Mouse (Mus musculus) liver, embryonic 13.5 days (tissue): ENCODE data around the gene Ptpn14. TPM values are rescaled to one million over a fixed set of nuclear protein-coding genes. Genes with fewer than 3 reads are reported as not detected.
A peak's percentile ranks its signal among the peaks of the same experiment; 100 is the strongest.

Experiments used
- ATAC-seq: fragments of 200-750 bp; cut with Nextera tagmentation; 2 replicates; pipeline ENCODE4 v1.8.0; 2017; ENCODE audit warnings: low read depth, mild to moderate bottlenecking, moderate number of reproducible peaks, moderate library complexity
- DNase-seq: peaks from one replicate; pipeline ENCODE4 v3.0.0; 2022
- H3K27ac ChIP-seq: fragments of 300-500 bp; sonication (generic); 2 replicates; pipeline ENCODE4 v1.5.1; 2015; ENCODE audit warnings: moderate library complexity, mild to moderate bottlenecking, inconsistent platforms
- H3K27me3 ChIP-seq: fragments of 300-500 bp; sonication (generic); 2 replicates; pipeline ENCODE4 v1.6.1; 2015; ENCODE audit warnings: mild to moderate bottlenecking, inconsistent platforms
- H3K36me3 ChIP-seq: fragments of 300-500 bp; sonication (generic); 2 replicates; pipeline ENCODE4 v1.6.1; 2015; ENCODE audit warnings: mild to moderate bottlenecking, inconsistent platforms
- H3K4me1 ChIP-seq: fragments of 300-500 bp; sonication (generic); replicated peaks from 2 replicates; pipeline ENCODE4 v1.6.1; 2015; ENCODE audit warnings: inconsistent platforms
- H3K4me2 ChIP-seq: fragments of 300-500 bp; sonication (generic); 2 replicates; pipeline ENCODE4 v1.6.1; 2015; ENCODE audit warnings: inconsistent platforms, mild to moderate bottlenecking, moderate library complexity
- H3K4me3 ChIP-seq: fragments of 300-500 bp; sonication (generic); replicated peaks from 2 replicates; pipeline ENCODE4 v1.5.1; 2015; ENCODE audit warnings: mild to moderate bottlenecking, inconsistent platforms
- H3K9ac ChIP-seq: fragments of 300-500 bp; sonication (generic); 2 replicates; pipeline ENCODE4 v1.6.1; 2015; ENCODE audit warnings: mild to moderate bottlenecking, inconsistent platforms
- H3K9me3 ChIP-seq: fragments of 300-500 bp; sonication (generic); replicated peaks from 2 replicates; pipeline ENCODE4 v1.6.1; 2016; ENCODE audit warnings: inconsistent platforms
- WGBS: fragments of 180-500 bp; shearing (Covaris S2); methylation state at CpG from one replicate; pipeline ENCODE4 v1.1.7; 2015; ENCODE audit not compliant: insufficient replicate concordance; 5-methylcytosine and 5-hydroxymethylcytosine counted together
- polyA plus RNA-seq: library from polyadenylated mRNA; unstranded; fragments of >200 nt; fragmentation: Nextera tagmentation; extraction: Ambion mirVana; gene quantifications from 2 replicates; pipeline ENCODE4 v1.2.1, GENCODE M21; 2015

The Ptpn14 gene
- polyA plus RNA-seq, 1 experiment from 2014 or later, result 0.44 TPM

- DNase-seq, result no peak
- H3K9ac ChIP-seq, result no peak overlapping the region; the same call in 1 of the 2 replicates
- H3K27ac ChIP-seq, result peak overlapping the region; percentile 53
- H3K4me3 ChIP-seq, result no peak overlapping the region
- H3K36me3 ChIP-seq, result no peaks in the 10 kb centered on the region
- peaks cover 20% of the 10 kb centered on the region for H3K4me1 ChIP-seq
- no peaks in the 10 kb centered on the region for H3K9me3 ChIP-seq
- no peaks in the 10 kb centered on the region for H3K27me3 ChIP-seq
- no peak for ATAC-seq
- H3K4me2 ChIP-seq, result no peak overlapping the region
- 77% methylated on average over 13 of the region's 13 CpGs for WGBS
Observed at GRCm38 (mm10) chr1:189854646-189855045, 126.6 kb downstream of the Ptpn14 start.

- 0 out of 2 replicates have a peak overlapping the region, but pooled peaks have one; percentile 21 for H3K4me2 ChIP-seq
- no peaks in the 10 kb centered on the region for H3K36me3 ChIP-seq
- H3K9me3 ChIP-seq, result no peaks in the 10 kb centered on the region
- WGBS, result 28% methylated on average over 5 of the region's 5 CpGs
- peak; percentile 71 for ATAC-seq
- DNase-seq, result no peak
- peak overlapping the region; percentile 79 for H3K27ac ChIP-seq
- H3K4me1 ChIP-seq, result peaks cover 25% of the 10 kb centered on the region
- H3K9ac ChIP-seq, result no peak overlapping the region
- no peak overlapping the region for H3K4me3 ChIP-seq
- H3K27me3 ChIP-seq, result no peaks in the 10 kb centered on the region
Observed at GRCm38 (mm10) chr1:189855739-189856138, 127.7 kb downstream of the Ptpn14 start.

- H3K4me1 ChIP-seq, result peaks cover 32% of the 10 kb centered on the region
- 83% methylated on average over 6 of the region's 6 CpGs for WGBS
- no peak overlapping the region for H3K4me2 ChIP-seq
- no peaks in the 10 kb centered on the region for H3K9me3 ChIP-seq
- no peaks in the 10 kb centered on the region for H3K27me3 ChIP-seq
- no peak overlapping the region for H3K27ac ChIP-seq
- no peak overlapping the region for H3K4me3 ChIP-seq
- no peaks in the 10 kb centered on the region for H3K36me3 ChIP-seq
- no peak for ATAC-seq
- no peak overlapping the region for H3K9ac ChIP-seq
- DNase-seq, result no peak
Observed at GRCm38 (mm10) chr1:189858377-189858776, 130.3 kb downstream of the Ptpn14 start.

- ATAC-seq, result peak; percentile 22; the same call in 1 of the 2 replicates
- Histone ChIP-seq H3K4me1 (peaks cover 31% of the 10 kb centered on the region), H3K27ac (peak overlapping the region; percentile 21; the same call in 1 of the 2 replicates), H3K4me2 (no peak overlapping the region), H3K9me3 (no peaks in the 10 kb centered on the region), H3K4me3 (no peak overlapping the region), H3K9ac (no peak overlapping the region), H3K36me3 (no peaks in the 10 kb centered on the region), H3K27me3 (no peaks in the 10 kb centered on the region)
- no peak for DNase-seq
- WGBS, result 76% methylated on average over 17 of the region's 17 CpGs
Observed at GRCm38 (mm10) chr1:189860112-189860941, 132.3 kb downstream of the Ptpn14 start.

GRCm38 (mm10) chr1:189860942-189861315 is 132.9 kb downstream of the Ptpn14 start:
- peaks cover 33% of the 10 kb centered on the region for H3K4me1 ChIP-seq
- H3K27ac ChIP-seq, result no peak overlapping the region
- WGBS, result 53% methylated on average over 12 of the region's 12 CpGs
- H3K9me3 ChIP-seq, result no peaks in the 10 kb centered on the region
- H3K4me2 ChIP-seq, result no peak overlapping the region
- no peak overlapping the region for H3K4me3 ChIP-seq
- no peak for ATAC-seq
- no peak overlapping the region for H3K9ac ChIP-seq
- no peaks in the 10 kb centered on the region for H3K27me3 ChIP-seq
- DNase-seq, result no peak
- no peaks in the 10 kb centered on the region for H3K36me3 ChIP-seq

GRCm38 (mm10) chr1:189863727-189864126 is 135.7 kb downstream of the Ptpn14 start:
- WGBS, result 80% methylated on average over 3 of the region's 3 CpGs

GRCm38 (mm10) chr1:189864301-189864700 is 136.2 kb downstream of the Ptpn14 start:
- Histone ChIP-seq H3K27me3 (no peaks in the 10 kb centered on the region), H3K4me1 (peaks cover 53% of the 10 kb centered on the region), H3K9me3 (no peaks in the 10 kb centered on the region), H3K27ac (no peak overlapping the region), H3K9ac (no peak overlapping the region), H3K36me3 (no peaks in the 10 kb centered on the region), H3K4me2 (no peak overlapping the region), H3K4me3 (no peak overlapping the region)
- 63% methylated on average over 9 of the region's 9 CpGs for WGBS
- ATAC-seq (no peak), DNase-seq (no peak)

More at GRCm38 (mm10) chr1:189863727-189864126, 135.7 kb downstream of the Ptpn14 start:
- H3K4me1 ChIP-seq, result peaks cover 51% of the 10 kb centered on the region
- no peaks in the 10 kb centered on the region for H3K9me3 ChIP-seq
- no peaks in the 10 kb centered on the region for H3K27me3 ChIP-seq
- H3K36me3 ChIP-seq, result no peaks in the 10 kb centered on the region
- no peak for ATAC-seq
- H3K9ac ChIP-seq, result no peak overlapping the region
- no peak overlapping the region for H3K4me3 ChIP-seq
- no peak overlapping the region for H3K4me2 ChIP-seq
- no peak for DNase-seq
- H3K27ac ChIP-seq, result no peak overlapping the region

GRCm38 (mm10) chr1:189864846-189865560 is 136.9 kb downstream of the Ptpn14 start:
- Histone ChIP-seq H3K27me3 (no peaks in the 10 kb centered on the region), H3K4me1 (peaks cover 56% of the 10 kb centered on the region), H3K9me3 (no peaks in the 10 kb centered on the region), H3K27ac (no peak overlapping the region), H3K36me3 (no peaks in the 10 kb centered on the region), H3K4me3 (no peak overlapping the region), H3K4me2 (no peak overlapping the region), H3K9ac (no peak overlapping the region)
- DNase-seq (no peak), ATAC-seq (no peak)
- WGBS, result 66% methylated on average over 15 of the region's 15 CpGs

GRCm38 (mm10) chr1:189866621-189867020 is 138.6 kb downstream of the Ptpn14 start:
- no peaks in the 10 kb centered on the region for H3K27me3 ChIP-seq
- peak; percentile 31 for DNase-seq
- peak; percentile 66 for ATAC-seq
- H3K4me1 ChIP-seq, result peaks cover 58% of the 10 kb centered on the region
- peak overlapping the region; percentile 21 for H3K4me3 ChIP-seq
- peak overlapping the region; percentile 84 for H3K27ac ChIP-seq
- H3K9me3 ChIP-seq, result no peaks in the 10 kb centered on the region
- peak overlapping the region; percentile 64 for H3K4me2 ChIP-seq
- 22% methylated on average over 6 of the region's 6 CpGs for WGBS
- H3K9ac ChIP-seq, result peak overlapping the region; percentile 42
- no peaks in the 10 kb centered on the region for H3K36me3 ChIP-seq

- H3K27me3 ChIP-seq, result no peaks in the 10 kb centered on the region
- peak overlapping the region; percentile 21 for H3K4me3 ChIP-seq
- H3K27ac ChIP-seq, result peak overlapping the region; percentile 84
- peak overlapping the region; percentile 42 for H3K9ac ChIP-seq
- DNase-seq (no peak), ATAC-seq (peak; percentile 18)
- 14% methylated on average over 5 of the region's 5 CpGs for WGBS
- H3K4me2 ChIP-seq, result peak overlapping the region; percentile 64
- no peaks in the 10 kb centered on the region for H3K36me3 ChIP-seq
- no peaks in the 10 kb centered on the region for H3K9me3 ChIP-seq
- H3K4me1 ChIP-seq, result peaks cover 58% of the 10 kb centered on the region
Observed at GRCm38 (mm10) chr1:189867034-189867433, 139.0 kb downstream of the Ptpn14 start.

GRCm38 (mm10) chr1:189867497-189867896 is 139.4 kb downstream of the Ptpn14 start:
- peak overlapping the region; percentile 64 for H3K4me2 ChIP-seq
- H3K27ac ChIP-seq, result peak overlapping the region; percentile 84
- DNase-seq (peak; percentile 57), ATAC-seq (peak; percentile 80)
- peak overlapping the region; percentile 42 for H3K9ac ChIP-seq
- 3% methylated on average over 9 of the region's 9 CpGs for WGBS
- peaks cover 58% of the 10 kb centered on the region for H3K4me1 ChIP-seq
- no peaks in the 10 kb centered on the region for H3K27me3 ChIP-seq
- peak overlapping the region; percentile 21 for H3K4me3 ChIP-seq
- no peaks in the 10 kb centered on the region for H3K9me3 ChIP-seq
- H3K36me3 ChIP-seq, result no peaks in the 10 kb centered on the region
